Mouse (Mus musculus) hindbrain, embryonic 16.5 days (tissue): ENCODE measurements around the gene Dcaf8. TPM values are rescaled to one million over a fixed set of nuclear protein-coding genes. Genes with fewer than 3 reads are reported as not detected.

ENCODE experiments used
- ATAC-seq: fragments of 200-750 bp; cut with Nextera tagmentation; 2 replicates; pipeline ENCODE4 v1.8.0; 2017; ENCODE audit warnings: moderate TSS enrichment, moderate library complexity
- H3K27ac ChIP-seq: fragments of 300-500 bp; sonication (generic); 2 replicates; pipeline ENCODE4 v1.5.1; 2014; ENCODE audit warnings: low read depth, mild to moderate bottlenecking, control low read depth, low read length, moderate library complexity
- H3K27me3 ChIP-seq: fragments of 300-500 bp; sonication (generic); replicated peaks from 2 replicates; pipeline ENCODE4 v1.6.1; 2014; ENCODE audit warnings: low read length; ENCODE audit not compliant: control insufficient read depth, insufficient read depth
- H3K36me3 ChIP-seq: fragments of 300-500 bp; sonication (generic); 2 replicates; pipeline ENCODE4 v1.6.1; 2014; ENCODE audit warnings: mild to moderate bottlenecking, low read length, moderate library complexity, mixed read lengths; ENCODE audit not compliant: control insufficient read depth, insufficient read depth
- H3K4me1 ChIP-seq: fragments of 300-500 bp; sonication (generic); 2 replicates; pipeline ENCODE4 v1.6.1; 2014; ENCODE audit warnings: low read depth, low read length; ENCODE audit not compliant: control insufficient read depth, insufficient read depth
- H3K4me2 ChIP-seq: fragments of 300-500 bp; sonication (generic); 2 replicates; pipeline ENCODE4 v1.6.1; 2014; ENCODE audit warnings: mild to moderate bottlenecking, low read length, control low read depth, moderate library complexity
- H3K4me3 ChIP-seq: fragments of 300-500 bp; sonication (generic); 2 replicates; pipeline ENCODE4 v1.5.1; 2014; ENCODE audit warnings: mild to moderate bottlenecking, low read length, control low read depth, moderate library complexity
- H3K9ac ChIP-seq: fragments of 300-500 bp; sonication (generic); 2 replicates; pipeline ENCODE4 v1.6.1; 2014; ENCODE audit warnings: low read depth, mild to moderate bottlenecking, control low read depth, low read length, moderate library complexity
- H3K9me3 ChIP-seq: fragments of 300-500 bp; sonication (generic); 2 replicates; pipeline ENCODE4 v1.6.1; 2014; ENCODE audit warnings: mild to moderate bottlenecking, low read length, moderate library complexity; ENCODE audit not compliant: control insufficient read depth
- WGBS: fragments of 180-500 bp; shearing (Covaris S2); extraction: QIAGEN DNeasy Blood & Tissue Kit; methylation state at CpG from one replicate; pipeline ENCODE4 v1.1.7; 2014; 5-methylcytosine and 5-hydroxymethylcytosine counted together
- polyA plus RNA-seq: library from polyadenylated mRNA; unstranded; fragments of >200 nt; fragmentation: Nextera tagmentation; extraction: Ambion mirVana; gene quantifications from 2 replicates; pipeline ENCODE4 v1.2.1, GENCODE M21; 2015

The Dcaf8 gene
- polyA plus RNA-seq, 1 experiment from 2014 or later: 86.6 TPM

DNA sequence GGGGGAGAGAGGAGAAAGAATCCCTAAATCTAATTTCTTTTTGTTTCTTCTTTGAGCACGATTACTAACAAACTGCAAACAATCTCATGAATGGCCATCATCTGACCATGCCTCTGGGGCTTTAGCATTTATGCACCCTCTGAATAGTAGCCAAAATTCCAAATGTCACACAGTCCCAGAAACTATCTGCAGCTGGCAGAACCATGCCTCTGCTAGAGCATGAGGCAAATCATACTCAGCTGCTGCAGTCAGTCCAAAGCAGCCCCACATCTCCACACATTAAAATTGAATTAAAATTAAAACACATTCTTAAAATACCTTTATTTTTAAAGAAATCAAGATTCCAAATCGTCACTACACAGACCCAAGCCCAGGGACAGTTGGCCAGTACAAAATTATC, 7.7 kb upstream of the Dcaf8 start:
- no peak overlapping the region for H3K9ac ChIP-seq
- no peaks in the 10 kb centered on the region for H3K4me1 ChIP-seq
- 92% methylated on average over 2 of the region's 2 CpGs for WGBS
- ATAC-seq: no peak
- no peaks in the 10 kb centered on the region for H3K27me3 ChIP-seq
- no peaks in the 10 kb centered on the region for H3K9me3 ChIP-seq
- no peak overlapping the region for H3K4me3 ChIP-seq
- H3K4me2 ChIP-seq: no peak overlapping the region
- H3K27ac ChIP-seq: no peak overlapping the region
- peaks cover under 1% of the 10 kb centered on the region; the same call in 1 of the 2 replicates for H3K36me3 ChIP-seq

- Histone ChIP-seq H3K4me3 (no peak overlapping the region), H3K9me3 (no peaks in the 10 kb centered on the region), H3K4me1 (no peaks in the 10 kb centered on the region), H3K27me3 (no peaks in the 10 kb centered on the region), H3K4me2 (no peak overlapping the region), H3K27ac (no peak overlapping the region), H3K9ac (no peak overlapping the region), H3K36me3 (no peaks in the 10 kb centered on the region)
- WGBS: 85% methylated on average over 1 of the region's 1 CpGs
- ATAC-seq: no peak
Measured at GRCm38 (mm10) chr1:172140825-172141224, 7.1 kb upstream of the Dcaf8 start.

- no peaks in the 10 kb centered on the region for H3K27me3 ChIP-seq
- WGBS: 81% methylated on average over 3 of the region's 3 CpGs
- no peak for ATAC-seq
Measured at GRCm38 (mm10) chr1:172141529-172141928, 6.4 kb upstream of the Dcaf8 start.

GRCm38 (mm10) chr1:172143570-172143969, 4.3 kb upstream of the Dcaf8 start:
- 41% methylated on average over 1 of the region's 1 CpGs for WGBS
- no peak overlapping the region for H3K4me3 ChIP-seq
- ATAC-seq: no peak

More at GRCm38 (mm10) chr1:172141529-172141928, 6.4 kb upstream of the Dcaf8 start:
- Histone ChIP-seq H3K4me2 (no peak overlapping the region), H3K4me3 (no peak overlapping the region), H3K36me3 (no peaks in the 10 kb centered on the region), H3K9ac (no peak overlapping the region), H3K4me1 (no peaks in the 10 kb centered on the region), H3K9me3 (no peaks in the 10 kb centered on the region), H3K27ac (no peak overlapping the region)

GRCm38 (mm10) chr1:172148279-172148954, 533 bp downstream of the Dcaf8 start:
- no peak; the same call in 1 of the 2 replicates for ATAC-seq
- H3K27ac ChIP-seq: peak overlapping the region; percentile 93
- peak overlapping the region; percentile 94 for H3K4me3 ChIP-seq
- peaks cover 10% of the 10 kb centered on the region for H3K4me1 ChIP-seq
- peaks cover 2% of the 10 kb centered on the region; the same call in 1 of the 2 replicates for H3K36me3 ChIP-seq
- no peaks in the 10 kb centered on the region for H3K27me3 ChIP-seq
- peak overlapping the region; percentile 86 for H3K4me2 ChIP-seq
- WGBS: under 1% methylated on average over 36 of the region's 40 CpGs
- H3K9ac ChIP-seq: peak overlapping the region; percentile 96
- no peaks in the 10 kb centered on the region for H3K9me3 ChIP-seq

More at GRCm38 (mm10) chr1:172143570-172143969, 4.3 kb upstream of the Dcaf8 start:
- Histone ChIP-seq H3K4me2 (no peak overlapping the region), H3K36me3 (no peaks in the 10 kb centered on the region), H3K27ac (no peak overlapping the region), H3K4me1 (peaks cover 3% of the 10 kb centered on the region; the same call in 1 of the 2 replicates), H3K9ac (no peak overlapping the region), H3K27me3 (no peaks in the 10 kb centered on the region), H3K9me3 (no peaks in the 10 kb centered on the region)

DNA sequence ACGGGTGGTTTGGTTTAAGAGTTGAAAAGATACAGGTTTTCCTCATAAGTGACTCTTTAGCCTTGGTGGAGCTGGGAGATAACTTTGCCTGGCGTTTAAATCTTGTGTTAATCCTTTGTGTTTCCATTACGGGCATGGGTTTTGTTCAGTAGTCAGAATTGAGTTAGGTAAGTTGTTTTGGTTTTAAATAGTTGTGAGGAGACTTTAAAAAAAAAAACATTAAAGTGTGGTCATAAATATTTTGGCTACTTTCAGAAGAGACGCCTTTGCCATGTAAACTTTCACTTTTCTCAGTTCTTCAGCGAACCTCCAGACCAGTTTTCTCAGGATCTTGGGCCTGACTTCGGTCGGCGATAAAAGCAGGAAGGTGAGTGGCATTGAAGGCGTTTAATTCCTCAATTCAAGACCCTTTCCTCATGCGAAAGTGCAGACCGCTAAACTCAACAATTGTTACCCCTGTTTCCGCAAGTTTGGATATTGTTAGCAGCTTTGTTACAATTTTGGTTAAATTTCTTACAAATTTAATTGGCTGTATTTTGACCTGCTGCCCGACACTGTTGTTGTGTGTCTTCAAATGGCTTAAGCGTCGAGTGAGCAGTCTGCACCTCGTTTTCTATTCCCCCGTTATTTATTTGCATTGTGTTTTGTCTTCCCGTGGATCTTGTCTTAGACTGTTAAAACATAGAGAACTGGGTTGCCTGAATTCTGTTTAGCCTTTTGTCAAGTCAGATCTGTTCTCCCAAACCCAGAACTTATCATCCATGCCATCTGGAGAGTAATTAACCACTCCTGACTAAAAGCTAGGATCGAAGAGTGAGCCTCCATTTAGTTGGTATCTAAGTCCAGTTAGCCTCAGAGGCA, 1.3 kb downstream of the Dcaf8 start:
- ATAC-seq: no peak
- no peaks in the 10 kb centered on the region for H3K9me3 ChIP-seq
- peaks cover 2% of the 10 kb centered on the region; the same call in 1 of the 2 replicates for H3K36me3 ChIP-seq
- WGBS: 17% methylated on average over 19 of the region's 19 CpGs
- H3K4me1 ChIP-seq: peaks cover 10% of the 10 kb centered on the region
- H3K27ac ChIP-seq: peak overlapping the region; percentile 93
- peak overlapping the region; percentile 86 for H3K4me2 ChIP-seq
- H3K4me3 ChIP-seq: peak overlapping the region; percentile 94
- H3K9ac ChIP-seq: peak overlapping the region; percentile 96
- no peaks in the 10 kb centered on the region for H3K27me3 ChIP-seq

GRCm38 (mm10) chr1:172154536-172154935, 6.7 kb downstream of the Dcaf8 start:
- Histone ChIP-seq H3K4me1 (peaks cover 1% of the 10 kb centered on the region), H3K4me2 (no peak overlapping the region), H3K4me3 (no peak overlapping the region), H3K9ac (no peak overlapping the region), H3K9me3 (no peaks in the 10 kb centered on the region), H3K36me3 (peaks cover 2% of the 10 kb centered on the region; the same call in 1 of the 2 replicates), H3K27me3 (no peaks in the 10 kb centered on the region), H3K27ac (no peak overlapping the region)
- ATAC-seq: no peak
- WGBS: 94% methylated on average over 3 of the region's 3 CpGs

DNA sequence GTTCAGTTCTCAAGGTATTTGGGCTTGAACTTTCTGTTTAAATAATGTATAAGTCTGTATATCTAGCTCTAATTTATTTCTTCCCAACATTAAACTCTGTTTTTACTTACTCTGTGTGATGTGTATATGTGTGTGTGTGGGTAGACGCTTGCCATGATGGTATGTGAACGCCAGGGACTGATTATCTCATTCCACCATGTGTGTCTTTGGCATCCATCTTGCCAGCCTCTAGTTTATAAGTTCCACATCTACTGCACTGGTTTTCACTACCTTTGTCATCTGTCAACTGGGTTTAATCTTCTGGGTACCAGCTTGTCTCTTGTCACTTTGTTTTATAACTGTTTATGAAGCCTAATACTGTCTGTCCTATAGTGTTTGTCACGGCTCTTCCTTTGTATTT, 7.6 kb downstream of the Dcaf8 start:
- no peaks in the 10 kb centered on the region for H3K27me3 ChIP-seq
- no peak for ATAC-seq
- H3K36me3 ChIP-seq: peaks cover 2% of the 10 kb centered on the region; the same call in 1 of the 2 replicates
- no peak overlapping the region for H3K9ac ChIP-seq
- no peak overlapping the region for H3K4me3 ChIP-seq
- H3K4me2 ChIP-seq: no peak overlapping the region
- no peaks in the 10 kb centered on the region for H3K9me3 ChIP-seq
- H3K4me1 ChIP-seq: no peaks in the 10 kb centered on the region
- H3K27ac ChIP-seq: no peak overlapping the region
- WGBS: 94% methylated on average over 3 of the region's 3 CpGs

- no peak overlapping the region for H3K4me2 ChIP-seq
- WGBS: 75% methylated on average over 4 of the region's 4 CpGs
- no peaks in the 10 kb centered on the region for H3K27me3 ChIP-seq
- H3K27ac ChIP-seq: no peak overlapping the region
- H3K36me3 ChIP-seq: no peaks in the 10 kb centered on the region
- no peak for ATAC-seq
- H3K4me1 ChIP-seq: no peaks in the 10 kb centered on the region; the same call in none of the 2 replicates
- no peak overlapping the region for H3K9ac ChIP-seq
- no peak overlapping the region for H3K4me3 ChIP-seq
- no peaks in the 10 kb centered on the region for H3K9me3 ChIP-seq
Measured at GRCm38 (mm10) chr1:172159970-172160369, 12.1 kb downstream of the Dcaf8 start.
